Mouse (Mus musculus) cerebellum, postnatal 14 days (tissue): Measurements from ENCODE around the gene Pnpo.

Experiments
- DNase-seq, 2 experiments: peaks; one replicate each; pipeline ENCODE4 v3.0.0; 2021; ENCODE audit warnings: mixed read lengths in 2 of 2

The Pnpo gene

GRCm38 (mm10) chr11:96935872-96936650 lies 7.7 kb downstream of the Pnpo start:
- DNase-seq: no peak

- no peak for DNase-seq
Measured at GRCm38 (mm10) chr11:96934921-96935356, 8.8 kb downstream of the Pnpo start.

GRCm38 (mm10) chr11:96933562-96934276 lies 10.1 kb downstream of the Pnpo start:
- DNase-seq: no peak

GRCm38 (mm10) chr11:96931327-96932062 lies 12.3 kb downstream of the Pnpo start:
- DNase-seq: no peak

- DNase-seq: no peak
Measured at GRCm38 (mm10) chr11:96929766-96930331, 13.9 kb downstream of the Pnpo start.

- DNase-seq: no peak
Measured at GRCm38 (mm10) chr11:96929096-96929765, 14.6 kb downstream of the Pnpo start.

- DNase-seq: no peak
Measured at GRCm38 (mm10) chr11:96928691-96929090, 15.1 kb downstream of the Pnpo start.

- DNase-seq: no peak
Measured at GRCm38 (mm10) chr11:96928088-96928487, 15.7 kb downstream of the Pnpo start, which contains the start of gene Prr15l. Gene Prr15l, plus strand, starts transcription at chr11:96928104.

GRCm38 (mm10) chr11:96926587-96926986 lies 17.2 kb downstream of the Pnpo start:
- no peak for DNase-seq

GRCm38 (mm10) chr11:96925469-96926148 lies 18.2 kb downstream of the Pnpo start:
- no peak for DNase-seq

- DNase-seq: no peak
Measured at GRCm38 (mm10) chr11:96924861-96925260, 18.9 kb downstream of the Pnpo start.

- no peak for DNase-seq
Measured at GRCm38 (mm10) chr11:96919003-96919402, 24.8 kb downstream of the Pnpo start.

- DNase-seq: no peak
Measured at GRCm38 (mm10) chr11:96917415-96917814, 26.4 kb downstream of the Pnpo start.

GRCm38 (mm10) chr11:96916885-96917396 lies 26.8 kb downstream of the Pnpo start:
- DNase-seq: no peak

GRCm38 (mm10) chr11:96916044-96916884 lies 27.5 kb downstream of the Pnpo start, which contains the start of gene Cdk5rap3:
Gene Cdk5rap3, minus strand, starts transcription at chr11:96916496.
- peak; percentile 99 to 100 for DNase-seq

GRCm38 (mm10) chr11:96912682-96913081 lies 31.1 kb downstream of the Pnpo start:
- DNase-seq: no peak

GRCm38 (mm10) chr11:96910003-96910402 lies 33.8 kb downstream of the Pnpo start:
- DNase-seq: peak; percentile 92 to 93

- DNase-seq: peak; percentile 49 to 50
Measured at GRCm38 (mm10) chr11:96908594-96908993, 35.2 kb downstream of the Pnpo start.

GRCm38 (mm10) chr11:96906431-96907161 lies 37.2 kb downstream of the Pnpo start:
- peak in 1 of 2 experiments; percentile 51 for DNase-seq
